In genomic region chr4:40791176-40791575, GRCm38 (mm10) we compare ENCODE assay signal across 19 mouse cellular contexts. TPM values are rescaled to one million over a fixed set of nuclear protein-coding genes. Genes with fewer than 3 reads are reported as not detected.
DNase-seq lines count a peak whose midpoint lies in the region; ATAC-seq and TF ChIP-seq lines count a peak whose summit lies in the region.
"Had no signal": no experiment of that assay in that cellular context is flagged by ENCODE, and none has a peak within 500 bp of the region (broad histone marks: within the 10 kb centered on the region; RNA-seq: fewer than 3 reads in every experiment).

No protein-coding gene starts in this region.

- TF ChIP-seq CTCF in kidney, adult 2 months (conservative IDR thresholded peaks at IDR 0.05; ENCODE audit: insufficient read depth, insufficient read length, low read depth, low read length) = no peak
- no peak for TF ChIP-seq CTCF in lung, adult 2 months (IDR thresholded peaks at IDR 0.05; ENCODE audit: insufficient read depth, low read length)

- ATAC-seq in kidney, embryonic 15.5 days (replicated peaks; ENCODE audit: low FRiP score) = no peak
- ATAC-seq: forebrain, embryonic 13.5 days; forebrain, embryonic 15.5 days had no signal

- no peak overlapping the region for H3K4me3 ChIP-seq in kidney, adult 2 months (ENCODE audit: insufficient read depth, low read depth, low read length)
- no peak overlapping the region for H3K4me3 ChIP-seq in kidney, embryonic 15.5 days (replicated peaks)
- H3K4me3 ChIP-seq in lung, adult 2 months (replicated peaks; ENCODE audit: extremely low read depth, low read depth, low read length) = no peak overlapping the region
- H3K4me3 ChIP-seq: embryonic facial prominence, embryonic 10.5 days; embryonic facial prominence, embryonic 12.5 days; forebrain, embryonic 13.5 days; forebrain, embryonic 15.5 days had no signal

- no peak overlapping the region for H3K27ac ChIP-seq in kidney, adult 2 months (ENCODE audit: insufficient read depth, low read depth, low read length)
- no peak overlapping the region for H3K27ac ChIP-seq in kidney, embryonic 15.5 days
- H3K27ac ChIP-seq: embryonic facial prominence, embryonic 10.5 days; embryonic facial prominence, embryonic 12.5 days; forebrain, embryonic 13.5 days; forebrain, embryonic 15.5 days had no signal

- H3K27me3 ChIP-seq in kidney, adult 2 months (replicated peaks; ENCODE audit: control insufficient read depth, insufficient read depth, low read length) = no peaks in the 10 kb centered on the region
- no peaks in the 10 kb centered on the region for H3K27me3 ChIP-seq in kidney, embryonic 15.5 days
- H3K27me3 ChIP-seq: embryonic facial prominence, embryonic 12.5 days; forebrain, embryonic 13.5 days; forebrain, embryonic 15.5 days had no signal

- peak; percentile 63 for DNase-seq in kidney, adult 2 months
- no peak for DNase-seq in kidney, adult 9 months
- DNase-seq in kidney, postnatal 25 days = peak; percentile 59 to 67
- peak; percentile 28 for DNase-seq in lung, postnatal 36 days
- no peak for DNase-seq in lung, adult 2 months
- no peak for DNase-seq in heart, postnatal 36 days
- DNase-seq: adrenal gland, adult 8-10 months; adrenal gland, postnatal 14 days; adrenal gland, postnatal 36 days; cerebellum, adult 11-12 months; cerebellum, adult 2 months; cerebellum, adult 9-10 months; cerebellum, postnatal 10 days; cerebellum, postnatal 25 days had no signal

- no peak overlapping the region for H3K4me2 ChIP-seq in kidney, embryonic 15.5 days
- H3K4me2 ChIP-seq: embryonic facial prominence, embryonic 12.5 days; forebrain, embryonic 13.5 days; forebrain, embryonic 15.5 days had no signal

- intact Hi-C loops in heart, postnatal 36 days (cut with DNase I) = no loop called here

- H3K4me1 ChIP-seq in kidney, adult 2 months (ENCODE audit: control insufficient read depth, insufficient read depth, low read length) = no peaks in the 10 kb centered on the region
- H3K4me1 ChIP-seq in kidney, embryonic 15.5 days = no peaks in the 10 kb centered on the region
- H3K4me1 ChIP-seq in lung, adult 2 months (ENCODE audit: control insufficient read depth, insufficient read depth, low read length) = no peaks in the 10 kb centered on the region
- H3K4me1 ChIP-seq: embryonic facial prominence, embryonic 10.5 days; embryonic facial prominence, embryonic 12.5 days; forebrain, embryonic 13.5 days; forebrain, embryonic 15.5 days had no signal

- no peaks in the 10 kb centered on the region for H3K9me3 ChIP-seq in kidney, embryonic 15.5 days (replicated peaks)
- H3K9me3 ChIP-seq: embryonic facial prominence, embryonic 10.5 days; embryonic facial prominence, embryonic 12.5 days; forebrain, embryonic 13.5 days; forebrain, embryonic 15.5 days had no signal

- 67% methylated on average over 4 of the region's 4 CpGs for WGBS in kidney, adult 2 months
- WGBS in kidney, embryonic 15.5 days = 89% methylated on average over 4 of the region's 4 CpGs
- WGBS in lung, adult 2 months = 93% methylated on average over 4 of the region's 4 CpGs

- no peak overlapping the region for H3K9ac ChIP-seq in kidney, embryonic 15.5 days
- H3K9ac ChIP-seq: embryonic facial prominence, embryonic 12.5 days; forebrain, embryonic 13.5 days; forebrain, embryonic 15.5 days had no signal

- no peak for TF ChIP-seq POLR2A in kidney, adult 2 months (IDR thresholded peaks at IDR 0.05; ENCODE audit: low read depth, low read length)
- no peak for TF ChIP-seq POLR2A in lung, adult 2 months (IDR thresholded peaks at IDR 0.05; ENCODE audit: borderline replicate concordance, extremely low read depth, low read depth, low read length)

- no peaks in the 10 kb centered on the region for H3K36me3 ChIP-seq in kidney, adult 2 months (ENCODE audit: control insufficient read depth, insufficient read depth, low read length)
- H3K36me3 ChIP-seq in kidney, embryonic 15.5 days = no peaks in the 10 kb centered on the region
- H3K36me3 ChIP-seq: embryonic facial prominence, embryonic 10.5 days; embryonic facial prominence, embryonic 12.5 days; forebrain, embryonic 15.5 days had no signal

RNA-seq across cellular contexts. Expression of gene Smu1, which starts 33.5 kb away (rescaled TPM):
- 21.2 and 30.1 TPM in 2 replicates for polyA plus RNA-seq in kidney, adult 2 months (2012; rRNA removed)
- polyA plus RNA-seq in kidney, embryonic 15.5 days (2015; fragmentation: Nextera tagmentation; extraction: Ambion mirVana) = 159 and 162 TPM in 2 replicates
- polyA plus RNA-seq in lung, adult 2 months (2012; rRNA removed) = 13.1 and 21.5 TPM in 2 replicates
- 10 to 100 TPM; 30.9 to 33.5 TPM for total RNA-seq in heart, postnatal 36 days (2021)

Comparison
In these comparisons a context has a peak if more than half of its experiments do, and no peak if none do; other contexts are left out.
1. DNase-seq: peak in kidney, adult 2 months (single experiment), kidney, postnatal 25 days (2 of 2) and lung, postnatal 36 days (single experiment); none in kidney, adult 9 months (single experiment), lung, adult 2 months (single experiment) and heart, postnatal 36 days (0 of 2).